Mouse (Mus musculus) right cerebral cortex, postnatal 36 days (tissue): ENCODE results near the gene Rab37.

ENCODE experiments used
- DNase-seq, 2 experiments: peaks; one replicate each; pipeline ENCODE4 v3.0.0; 2022; ENCODE audit warnings: low spot score in 2 of 2, mixed read lengths in 1 of 2

Rab37 gene

GRCm38 (mm10) chr11:115164976-115165374, 73.7 kb downstream of the Rab37 start:
- no peak for DNase-seq

- DNase-seq, result no peak
Observed at GRCm38 (mm10) chr11:115166776-115167175, 75.5 kb downstream of the Rab37 start.

GRCm38 (mm10) chr11:115167631-115168249, 76.5 kb downstream of the Rab37 start:
- DNase-seq, result no peak

GRCm38 (mm10) chr11:115169430-115169829, 78.2 kb downstream of the Rab37 start:
- DNase-seq, result no peak

- DNase-seq, result no peak
Observed at GRCm38 (mm10) chr11:115171125-115171524, 79.9 kb downstream of the Rab37 start.

- DNase-seq, result no peak
Observed at GRCm38 (mm10) chr11:115172825-115173287, 81.6 kb downstream of the Rab37 start.

GRCm38 (mm10) chr11:115173549-115174339, 82.5 kb downstream of the Rab37 start:
- DNase-seq, result no peak

GRCm38 (mm10) chr11:115176399-115177190, 85.4 kb downstream of the Rab37 start:
- DNase-seq, result no peak

- DNase-seq, result no peak
Observed at GRCm38 (mm10) chr11:115177559-115178195, 86.4 kb downstream of the Rab37 start.

GRCm38 (mm10) chr11:115178766-115179165, 87.5 kb downstream of the Rab37 start:
- no peak for DNase-seq

GRCm38 (mm10) chr11:115179191-115179590, 88.0 kb downstream of the Rab37 start:
- DNase-seq, result peak in 1 of 2 experiments; percentile 31

GRCm38 (mm10) chr11:115179881-115180280, 88.7 kb downstream of the Rab37 start:
- DNase-seq, result no peak

GRCm38 (mm10) chr11:115181913-115182638, 90.8 kb downstream of the Rab37 start:
- no peak for DNase-seq

- DNase-seq, result no peak
Observed at GRCm38 (mm10) chr11:115184973-115185372, 93.7 kb downstream of the Rab37 start.

GRCm38 (mm10) chr11:115187224-115187639, 96.0 kb downstream of the Rab37 start, which contains the start of gene Tmem104:
Tmem104 (plus strand) TSS chr11:115187487.
- DNase-seq, result peak; percentile 98

GRCm38 (mm10) chr11:115187693-115188092, 96.5 kb downstream of the Rab37 start, which contains the start of gene Nat9:
Nat9 (minus strand) TSS chr11:115187859.
- no peak for DNase-seq

GRCm38 (mm10) chr11:115188539-115189231, 97.5 kb downstream of the Rab37 start:
- DNase-seq, result no peak

- DNase-seq, result no peak
Observed at GRCm38 (mm10) chr11:115189304-115189703, 98.1 kb downstream of the Rab37 start.

- no peak for DNase-seq
Observed at GRCm38 (mm10) chr11:115192180-115192579, 100.9 kb downstream of the Rab37 start.

- no peak for DNase-seq
Observed at GRCm38 (mm10) chr11:115194693-115195092, 103.5 kb downstream of the Rab37 start.
